Mouse (Mus musculus): ENCODE measurements around the gene Epyc. TPM values are rescaled to one million over a fixed set of nuclear protein-coding genes. Genes with fewer than 3 reads are reported as not detected.

The Epyc gene
- polyA plus RNA-seq (2015; fragmentation: Nextera tagmentation; extraction: Ambion mirVana) = 0.57 and 1.5 TPM in 2 replicates

GRCm38 (mm10) chr10:97643768-97644167 lies at the start of gene Epyc:
Gene Epyc, plus strand, starts transcription at chr10:97644068.
- Histone ChIP-seq H3K27ac (ENCODE audit: low read length) (no peak within 1 kb of the TSS), H3K4me3 (replicated peaks; ENCODE audit: low read length) (no peak within 1 kb of the TSS), H3K4me1 (replicated peaks; ENCODE audit: control insufficient read depth, insufficient read depth, low read length) (no peaks in the 10 kb centered on the region), H3K36me3 (ENCODE audit: control insufficient read depth, insufficient read depth) (no peaks in the 10 kb centered on the region), H3K9me3 (ENCODE audit: control insufficient read depth, low read length) (no peaks in the 10 kb centered on the region), H3K4me2 (ENCODE audit: low read length) (no peak within 1 kb of the TSS), H3K9ac (replicated peaks; ENCODE audit: low read depth, low read length) (no peak within 1 kb of the TSS), H3K27me3 (replicated peaks; ENCODE audit: control insufficient read depth, insufficient read depth, low read length) (no peaks in the 10 kb centered on the region)
- ATAC-seq = no peak
- WGBS = 87% methylated on average over 2 of the region's 2 CpGs

- no peak for ATAC-seq
- Histone ChIP-seq H3K4me2 (ENCODE audit: low read length) (no peak overlapping the region), H3K9me3 (ENCODE audit: control insufficient read depth, low read length) (no peaks in the 10 kb centered on the region), H3K36me3 (ENCODE audit: control insufficient read depth, insufficient read depth) (no peaks in the 10 kb centered on the region), H3K27me3 (replicated peaks; ENCODE audit: control insufficient read depth, insufficient read depth, low read length) (no peaks in the 10 kb centered on the region), H3K4me3 (replicated peaks; ENCODE audit: low read length) (no peak overlapping the region), H3K9ac (replicated peaks; ENCODE audit: low read depth, low read length) (no peak overlapping the region), H3K27ac (ENCODE audit: low read length) (no peak overlapping the region), H3K4me1 (replicated peaks; ENCODE audit: control insufficient read depth, insufficient read depth, low read length) (no peaks in the 10 kb centered on the region)
- WGBS = 80% methylated on average over 1 of the region's 1 CpGs
Measured at GRCm38 (mm10) chr10:97595680-97596079, 48.2 kb upstream of the Epyc start.

GRCm38 (mm10) chr10:97601744-97602143 lies 42.1 kb upstream of the Epyc start:
- no peaks in the 10 kb centered on the region for H3K27me3 ChIP-seq (replicated peaks; ENCODE audit: control insufficient read depth, insufficient read depth, low read length)
- H3K9ac ChIP-seq (replicated peaks; ENCODE audit: low read depth, low read length) = no peak overlapping the region
- H3K36me3 ChIP-seq (ENCODE audit: control insufficient read depth, insufficient read depth) = no peaks in the 10 kb centered on the region
- no peak overlapping the region for H3K4me3 ChIP-seq (replicated peaks; ENCODE audit: low read length)
- no peak overlapping the region for H3K27ac ChIP-seq (ENCODE audit: low read length)
- no peak for ATAC-seq
- 82% methylated on average over 4 of the region's 4 CpGs for WGBS
- no peaks in the 10 kb centered on the region for H3K4me1 ChIP-seq (replicated peaks; ENCODE audit: control insufficient read depth, insufficient read depth, low read length)
- no peaks in the 10 kb centered on the region for H3K9me3 ChIP-seq (ENCODE audit: control insufficient read depth, low read length)
- H3K4me2 ChIP-seq (ENCODE audit: low read length) = no peak overlapping the region

GRCm38 (mm10) chr10:97603256-97603655 lies 40.6 kb upstream of the Epyc start:
- no peaks in the 10 kb centered on the region for H3K36me3 ChIP-seq (ENCODE audit: control insufficient read depth, insufficient read depth)
- no peaks in the 10 kb centered on the region for H3K27me3 ChIP-seq (replicated peaks; ENCODE audit: control insufficient read depth, insufficient read depth, low read length)
- H3K4me3 ChIP-seq (replicated peaks; ENCODE audit: low read length) = no peak overlapping the region
- no peak overlapping the region for H3K27ac ChIP-seq (ENCODE audit: low read length)
- H3K4me2 ChIP-seq (ENCODE audit: low read length) = no peak overlapping the region
- H3K4me1 ChIP-seq (replicated peaks; ENCODE audit: control insufficient read depth, insufficient read depth, low read length) = no peaks in the 10 kb centered on the region
- no peaks in the 10 kb centered on the region for H3K9me3 ChIP-seq (ENCODE audit: control insufficient read depth, low read length)
- no peak overlapping the region for H3K9ac ChIP-seq (replicated peaks; ENCODE audit: low read depth, low read length)
- no peak for ATAC-seq

DNA sequence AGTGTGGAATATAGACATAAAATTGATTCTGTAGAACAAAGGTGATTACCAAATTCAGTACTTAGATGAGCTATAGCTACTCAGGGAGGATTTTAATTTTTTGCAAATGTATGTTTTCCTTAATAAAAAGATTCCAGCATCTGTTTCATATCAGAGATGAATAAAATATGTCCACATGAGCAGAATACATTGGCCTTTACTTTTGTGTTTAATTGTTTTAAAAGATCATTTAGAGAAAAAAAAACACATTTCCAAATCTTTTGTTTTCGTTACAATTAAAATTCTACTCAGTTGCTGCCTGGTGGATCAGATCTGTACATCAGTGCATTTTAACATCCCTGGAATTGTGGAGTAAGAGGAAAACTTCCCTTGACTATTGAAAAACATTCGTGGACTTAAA lies 37.3 kb upstream of the Epyc start, which contains the start of gene Kera:
Kera (plus strand) TSS at position 301 of the 400 bp plus-strand sequence.
- no peak within 1 kb of the TSS for H3K4me2 ChIP-seq (ENCODE audit: low read length)
- H3K27ac ChIP-seq (ENCODE audit: low read length) = no peak within 1 kb of the TSS
- no peaks in the 10 kb centered on the region for H3K9me3 ChIP-seq (ENCODE audit: control insufficient read depth, low read length)
- 74% methylated on average over 2 of the region's 2 CpGs for WGBS
- H3K9ac ChIP-seq (replicated peaks; ENCODE audit: low read depth, low read length) = no peak within 1 kb of the TSS
- H3K4me3 ChIP-seq (replicated peaks; ENCODE audit: low read length) = no peak within 1 kb of the TSS
- no peaks in the 10 kb centered on the region for H3K36me3 ChIP-seq (ENCODE audit: control insufficient read depth, insufficient read depth)
- H3K27me3 ChIP-seq (replicated peaks; ENCODE audit: control insufficient read depth, insufficient read depth, low read length) = no peaks in the 10 kb centered on the region
- no peaks in the 10 kb centered on the region for H3K4me1 ChIP-seq (replicated peaks; ENCODE audit: control insufficient read depth, insufficient read depth, low read length)
- ATAC-seq = no peak

- no peak for ATAC-seq
- no peak overlapping the region for H3K9ac ChIP-seq (replicated peaks; ENCODE audit: low read depth, low read length)
- no peak overlapping the region for H3K27ac ChIP-seq (ENCODE audit: low read length)
- H3K4me1 ChIP-seq (replicated peaks; ENCODE audit: control insufficient read depth, insufficient read depth, low read length) = no peaks in the 10 kb centered on the region
- 91% methylated on average over 1 of the region's 1 CpGs for WGBS
- H3K4me3 ChIP-seq (replicated peaks; ENCODE audit: low read length) = no peak overlapping the region
- no peaks in the 10 kb centered on the region for H3K36me3 ChIP-seq (ENCODE audit: control insufficient read depth, insufficient read depth)
- no peak overlapping the region for H3K4me2 ChIP-seq (ENCODE audit: low read length)
- H3K9me3 ChIP-seq (ENCODE audit: control insufficient read depth, low read length) = no peaks in the 10 kb centered on the region
- H3K27me3 ChIP-seq (replicated peaks; ENCODE audit: control insufficient read depth, insufficient read depth, low read length) = no peaks in the 10 kb centered on the region
Measured at GRCm38 (mm10) chr10:97622328-97622727, 21.5 kb upstream of the Epyc start.

GRCm38 (mm10) chr10:97624381-97624780 lies 19.5 kb upstream of the Epyc start:
- ATAC-seq = no peak
- H3K9me3 ChIP-seq (ENCODE audit: control insufficient read depth, low read length) = no peaks in the 10 kb centered on the region
- WGBS = 75% methylated on average over 2 of the region's 2 CpGs

DNA sequence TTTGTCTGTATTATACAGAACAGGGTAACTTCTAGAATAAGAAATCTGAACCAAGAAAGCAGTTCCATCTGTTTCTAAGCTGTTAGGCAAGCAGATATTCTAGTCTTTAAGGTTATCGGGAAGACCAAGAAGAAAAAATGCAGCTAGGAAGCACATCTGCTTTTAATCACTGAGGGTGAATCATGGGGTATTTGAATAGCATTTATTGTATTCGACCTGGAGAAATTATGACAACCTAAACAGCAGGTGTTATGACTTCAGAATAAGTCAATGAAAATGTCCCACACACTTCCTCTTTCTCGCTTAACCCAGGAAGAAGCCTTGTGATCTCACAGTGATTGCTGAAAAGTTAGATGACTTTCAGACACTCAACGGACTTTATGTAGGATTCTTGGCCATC lies 18.8 kb upstream of the Epyc start:
- Histone ChIP-seq H3K4me3 (replicated peaks; ENCODE audit: low read length) (no peak overlapping the region), H3K4me1 (replicated peaks; ENCODE audit: control insufficient read depth, insufficient read depth, low read length) (no peaks in the 10 kb centered on the region), H3K9ac (replicated peaks; ENCODE audit: low read depth, low read length) (no peak overlapping the region), H3K36me3 (ENCODE audit: control insufficient read depth, insufficient read depth) (no peaks in the 10 kb centered on the region), H3K27ac (ENCODE audit: low read length) (no peak overlapping the region), H3K27me3 (replicated peaks; ENCODE audit: control insufficient read depth, insufficient read depth, low read length) (no peaks in the 10 kb centered on the region), H3K4me2 (ENCODE audit: low read length) (no peak overlapping the region), H3K9me3 (ENCODE audit: control insufficient read depth, low read length) (no peaks in the 10 kb centered on the region)
- no peak for ATAC-seq
- WGBS = 74% methylated on average over 4 of the region's 4 CpGs

More at GRCm38 (mm10) chr10:97624381-97624780, 19.5 kb upstream of the Epyc start:
- H3K27ac ChIP-seq (ENCODE audit: low read length) = no peak overlapping the region
- H3K4me1 ChIP-seq (replicated peaks; ENCODE audit: control insufficient read depth, insufficient read depth, low read length) = no peaks in the 10 kb centered on the region
- H3K36me3 ChIP-seq (ENCODE audit: control insufficient read depth, insufficient read depth) = no peaks in the 10 kb centered on the region
- H3K27me3 ChIP-seq (replicated peaks; ENCODE audit: control insufficient read depth, insufficient read depth, low read length) = no peaks in the 10 kb centered on the region
- no peak overlapping the region for H3K4me2 ChIP-seq (ENCODE audit: low read length)
- H3K4me3 ChIP-seq (replicated peaks; ENCODE audit: low read length) = no peak overlapping the region
- no peak overlapping the region for H3K9ac ChIP-seq (replicated peaks; ENCODE audit: low read depth, low read length)

DNA sequence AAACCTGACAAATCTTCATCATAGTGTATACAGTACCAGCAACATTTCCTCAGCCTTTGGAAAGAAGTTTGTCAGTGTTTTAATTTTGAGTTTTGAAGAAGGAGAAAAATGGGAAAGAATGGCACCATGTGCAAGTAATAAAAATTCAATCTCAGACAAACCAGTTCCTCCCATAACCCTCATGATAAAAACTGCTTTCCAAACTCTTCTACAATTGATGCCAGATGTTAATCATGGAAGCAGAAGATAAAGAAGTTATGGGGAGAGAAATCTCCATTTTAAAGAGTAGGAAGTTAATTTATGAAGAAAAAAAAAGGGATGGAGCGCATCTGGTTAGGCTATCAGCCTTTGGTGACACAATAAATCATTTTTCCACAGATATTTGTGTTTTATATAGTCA lies 17.3 kb upstream of the Epyc start:
- H3K4me3 ChIP-seq (replicated peaks; ENCODE audit: low read length) = no peak overlapping the region
- H3K36me3 ChIP-seq (ENCODE audit: control insufficient read depth, insufficient read depth) = no peaks in the 10 kb centered on the region
- 89% methylated on average over 1 of the region's 1 CpGs for WGBS
- H3K9me3 ChIP-seq (ENCODE audit: control insufficient read depth, low read length) = no peaks in the 10 kb centered on the region
- H3K27me3 ChIP-seq (replicated peaks; ENCODE audit: control insufficient read depth, insufficient read depth, low read length) = no peaks in the 10 kb centered on the region
- H3K4me1 ChIP-seq (replicated peaks; ENCODE audit: control insufficient read depth, insufficient read depth, low read length) = no peaks in the 10 kb centered on the region
- H3K27ac ChIP-seq (ENCODE audit: low read length) = no peak overlapping the region
- H3K4me2 ChIP-seq (ENCODE audit: low read length) = no peak overlapping the region
- H3K9ac ChIP-seq (replicated peaks; ENCODE audit: low read depth, low read length) = no peak overlapping the region
- no peak for ATAC-seq

GRCm38 (mm10) chr10:97631061-97631460 lies 12.8 kb upstream of the Epyc start:
- Histone ChIP-seq H3K4me1 (replicated peaks; ENCODE audit: control insufficient read depth, insufficient read depth, low read length) (no peaks in the 10 kb centered on the region), H3K36me3 (ENCODE audit: control insufficient read depth, insufficient read depth) (no peaks in the 10 kb centered on the region), H3K4me2 (ENCODE audit: low read length) (no peak overlapping the region), H3K9ac (replicated peaks; ENCODE audit: low read depth, low read length) (no peak overlapping the region), H3K4me3 (replicated peaks; ENCODE audit: low read length) (no peak overlapping the region), H3K9me3 (ENCODE audit: control insufficient read depth, low read length) (no peaks in the 10 kb centered on the region), H3K27ac (ENCODE audit: low read length) (no peak overlapping the region), H3K27me3 (replicated peaks; ENCODE audit: control insufficient read depth, insufficient read depth, low read length) (no peaks in the 10 kb centered on the region)
- WGBS = 89% methylated on average over 3 of the region's 3 CpGs
- ATAC-seq = no peak
